In genomic region chr14:51089674-51090076, GRCm38 (mm10) we compare ENCODE assay signal across 8 mouse cellular contexts. TPM values are rescaled to one million over a fixed set of nuclear protein-coding genes. Genes with fewer than 3 reads are reported as not detected.
DNase-seq lines count a peak whose midpoint lies in the region; ATAC-seq and TF ChIP-seq lines count a peak whose summit lies in the region.

No protein-coding gene starts in this region.

- H3K27ac ChIP-seq in spleen, adult 2 months (ENCODE audit: insufficient read depth, low read length), result peak overlapping the region; percentile 58
- peak overlapping the region; percentile 92 for H3K27ac ChIP-seq in limb, embryonic 13.5 days
- peak overlapping the region; percentile 87 for H3K27ac ChIP-seq in stomach, embryonic 14.5 days (ENCODE audit: low read length)

- no peak for TF ChIP-seq CTCF in spleen, adult 2 months (IDR thresholded peaks at IDR 0.05; ENCODE audit: extremely low read depth, insufficient read depth, insufficient read length, insufficient replicate concordance)

- H3K36me3 ChIP-seq in erythroblast, embryonic 14.5 days (ENCODE audit: control insufficient read depth), result no peaks in the 10 kb centered on the region
- no peaks in the 10 kb centered on the region for H3K36me3 ChIP-seq in spleen, adult 2 months (ENCODE audit: control insufficient read depth, insufficient read depth, low read length)
- H3K36me3 ChIP-seq in limb, embryonic 13.5 days, result no peaks in the 10 kb centered on the region
- H3K36me3 ChIP-seq in stomach, embryonic 14.5 days (ENCODE audit: control insufficient read depth, insufficient read depth, low read length), result no peaks in the 10 kb centered on the region

- ATAC-seq in erythroblast, adult 5-6 weeks (replicated peaks; ENCODE audit: low FRiP score, poor library complexity, severe bottlenecking), result no peak; the same call in 1 of the 2 replicates
- ATAC-seq in limb, embryonic 13.5 days (ENCODE audit: low FRiP score, low read depth), result peak; percentile 24; the same call in 1 of the 2 replicates
- no peak for ATAC-seq in stomach, embryonic 14.5 days (ENCODE audit: insufficient number of reproducible peaks, insufficient read depth, low FRiP score, low read depth)
- ATAC-seq in CD4-positive, CD25-positive, alpha-beta regulatory T cell, adult 4 months, result no peak

- no peak for DNase-seq in spleen, adult 2 months (ENCODE audit: low read depth in 1 of 2, low spot score in 2 of 2)
- no peak for DNase-seq in spleen, postnatal 36 days (ENCODE audit: low spot score in 2 of 2)
- no peak for DNase-seq in kidney, adult 11 months

- H3K9me3 ChIP-seq in erythroblast, embryonic 14.5 days (ENCODE audit: control insufficient read depth, low read length), result no peaks in the 10 kb centered on the region
- H3K9me3 ChIP-seq in limb, embryonic 13.5 days, result no peaks in the 10 kb centered on the region
- no peaks in the 10 kb centered on the region for H3K9me3 ChIP-seq in stomach, embryonic 14.5 days (ENCODE audit: control insufficient read depth, low read depth, low read length)

- H3K4me3 ChIP-seq in erythroblast, embryonic 14.5 days (replicated peaks), result peak overlapping the region; percentile 80
- peak overlapping the region; percentile 85 for H3K4me3 ChIP-seq in spleen, adult 2 months (ENCODE audit: extremely low read depth, insufficient read depth, insufficient read length)
- H3K4me3 ChIP-seq in limb, embryonic 13.5 days, result peak overlapping the region; percentile 70
- H3K4me3 ChIP-seq in stomach, embryonic 14.5 days (ENCODE audit: low read depth, low read length), result peak overlapping the region; percentile 52

- TF ChIP-seq POLR2A in spleen, adult 2 months (IDR thresholded peaks at IDR 0.05; ENCODE audit: low read depth, low read length), result no peak

- H3K4me1 ChIP-seq in erythroblast, embryonic 14.5 days (ENCODE audit: control insufficient read depth), result peaks cover 62% of the 10 kb centered on the region
- H3K4me1 ChIP-seq in spleen, adult 2 months (ENCODE audit: control insufficient read depth, insufficient read depth, insufficient read length), result no peaks in the 10 kb centered on the region
- H3K4me1 ChIP-seq in limb, embryonic 13.5 days, result peaks cover 13% of the 10 kb centered on the region; the same call in 1 of the 2 replicates
- 0 out of 2 replicates have a peak, but pooled peaks cover 5% of the 10 kb centered on the region for H3K4me1 ChIP-seq in stomach, embryonic 14.5 days (ENCODE audit: control insufficient read depth, insufficient read depth, low read length)

- H3K9ac ChIP-seq in limb, embryonic 13.5 days, result peak overlapping the region; percentile 70
- H3K9ac ChIP-seq in stomach, embryonic 14.5 days (replicated peaks; ENCODE audit: low read depth, low read length), result peak overlapping the region; percentile 45; the same call in 1 of the 2 replicates

- peak overlapping the region; percentile 74 for H3K4me2 ChIP-seq in limb, embryonic 13.5 days (replicated peaks)
- peak overlapping the region; percentile 63 for H3K4me2 ChIP-seq in stomach, embryonic 14.5 days (replicated peaks; ENCODE audit: low read depth, low read length)

- H3K27me3 ChIP-seq in erythroblast, embryonic 14.5 days (ENCODE audit: control insufficient read depth), result peaks cover 14% of the 10 kb centered on the region
- H3K27me3 ChIP-seq in spleen, adult 2 months (ENCODE audit: control insufficient read depth, insufficient read depth, low read length), result no peaks in the 10 kb centered on the region
- H3K27me3 ChIP-seq in limb, embryonic 13.5 days, result no peaks in the 10 kb centered on the region
- H3K27me3 ChIP-seq in stomach, embryonic 14.5 days (ENCODE audit: control insufficient read depth, insufficient read depth, low read length), result no peaks in the 10 kb centered on the region

- under 1% methylated on average over 15 of the region's 15 CpGs for WGBS in spleen, adult 2 months
- WGBS in limb, embryonic 13.5 days, result under 1% methylated on average over 15 of the region's 15 CpGs
- whole genome bisulfite sequencing in stomach, embryonic 14.5 days, result under 1% methylated on average over 15 of the region's 15 CpGs

RNA-seq across cellular contexts. Expression of gene Rnase4, which starts 1.2 kb away (rescaled TPM):
- 0.03 TPM in 1 of 2 replicates, not detected in the other for polyA plus RNA-seq in erythroblast, embryonic 14.5 days (2012)
- 7.5 and 20.6 TPM in 2 replicates for total RNA-seq in erythroblast, adult 5-6 weeks (2015; ENCODE audit: low replicate concordance)
- 5.6 and 7.5 TPM in 2 replicates for total RNA-seq in erythroblast, adult 5-6 weeks (2017; ENCODE audit: low replicate concordance)
- 18.2 TPM in 2 replicates for polyA plus RNA-seq in spleen, adult 2 months (2012; rRNA removed)
- 30.2 and 31.4 TPM in 2 replicates for polyA plus RNA-seq in limb, embryonic 13.5 days (2015; fragmentation: Nextera tagmentation; extraction: Ambion mirVana)
- polyA plus RNA-seq in stomach, embryonic 14.5 days (2014; fragmentation: Nextera tagmentation; extraction: Ambion mirVana), result 60.3 and 72.3 TPM in 2 replicates
- polyA plus RNA-seq in CD4-positive, CD25-positive, alpha-beta regulatory T cell, adult 4 months (2017; shearing (Covaris generic)), result 10 to 100 TPM in 1 of 2 experiments, 1 to 10 TPM in 1; 9.8 to 16.6 TPM

RNA-seq across cellular contexts. Expression of gene Ang, which starts 1.3 kb away (rescaled TPM):
- polyA plus RNA-seq in erythroblast, embryonic 14.5 days (2012), result not detected in 2 replicates
- 1.9 TPM in 1 of 2 replicates, not detected in the other for total RNA-seq in erythroblast, adult 5-6 weeks (2015; ENCODE audit: low replicate concordance)
- total RNA-seq in erythroblast, adult 5-6 weeks (2017; ENCODE audit: low replicate concordance), result 1.3 TPM in 1 of 2 replicates, not detected in the other
- 2.8 and 3.5 TPM in 2 replicates for polyA plus RNA-seq in spleen, adult 2 months (2012; rRNA removed)
- polyA plus RNA-seq in limb, embryonic 13.5 days (2015; fragmentation: Nextera tagmentation; extraction: Ambion mirVana), result 6.7 and 7.6 TPM in 2 replicates
- polyA plus RNA-seq in stomach, embryonic 14.5 days (2014; fragmentation: Nextera tagmentation; extraction: Ambion mirVana), result 11.6 and 16.5 TPM in 2 replicates
- polyA plus RNA-seq in CD4-positive, CD25-positive, alpha-beta regulatory T cell, adult 4 months (2017; shearing (Covaris generic)), result 1 to 10 TPM; 4.0 to 5.0 TPM

RNA-seq across cellular contexts. Expression of gene Olfr750, which starts 15.4 kb away (rescaled TPM):
- not detected in 2 replicates for polyA plus RNA-seq in erythroblast, embryonic 14.5 days (2012)
- not detected in 2 replicates for total RNA-seq in erythroblast, adult 5-6 weeks (2015; ENCODE audit: low replicate concordance)
- total RNA-seq in erythroblast, adult 5-6 weeks (2017; ENCODE audit: low replicate concordance), result not detected in 2 replicates
- not detected in 2 replicates for polyA plus RNA-seq in spleen, adult 2 months (2012; rRNA removed)
- polyA plus RNA-seq in limb, embryonic 13.5 days (2015; fragmentation: Nextera tagmentation; extraction: Ambion mirVana), result 0.03 TPM in 1 of 2 replicates, not detected in the other
- polyA plus RNA-seq in stomach, embryonic 14.5 days (2014; fragmentation: Nextera tagmentation; extraction: Ambion mirVana), result not detected in 2 replicates
- not detected for polyA plus RNA-seq in CD4-positive, CD25-positive, alpha-beta regulatory T cell, adult 4 months (2017; shearing (Covaris generic))

RNA-seq across cellular contexts. Expression of gene Eddm3b, which starts 24.6 kb away (rescaled TPM):
- polyA plus RNA-seq in erythroblast, embryonic 14.5 days (2012), result not detected in 2 replicates
- total RNA-seq in erythroblast, adult 5-6 weeks (2015; ENCODE audit: low replicate concordance), result not detected in 2 replicates
- total RNA-seq in erythroblast, adult 5-6 weeks (2017; ENCODE audit: low replicate concordance), result not detected in 2 replicates
- polyA plus RNA-seq in spleen, adult 2 months (2012; rRNA removed), result not detected in 2 replicates
- polyA plus RNA-seq in limb, embryonic 13.5 days (2015; fragmentation: Nextera tagmentation; extraction: Ambion mirVana), result not detected in 2 replicates
- not detected in 2 replicates for polyA plus RNA-seq in stomach, embryonic 14.5 days (2014; fragmentation: Nextera tagmentation; extraction: Ambion mirVana)
- not detected for polyA plus RNA-seq in CD4-positive, CD25-positive, alpha-beta regulatory T cell, adult 4 months (2017; shearing (Covaris generic))

RNA-seq across cellular contexts. Expression of gene Rnase12, which starts 32.2 kb away (rescaled TPM):
- not detected in 2 replicates for polyA plus RNA-seq in erythroblast, embryonic 14.5 days (2012)
- total RNA-seq in erythroblast, adult 5-6 weeks (2015; ENCODE audit: low replicate concordance), result 5.4 TPM in 1 of 2 replicates, not detected in the other
- total RNA-seq in erythroblast, adult 5-6 weeks (2017; ENCODE audit: low replicate concordance), result 3.1 TPM in 1 of 2 replicates, not detected in the other
- polyA plus RNA-seq in spleen, adult 2 months (2012; rRNA removed), result 0.68 and 1.1 TPM in 2 replicates
- not detected in 2 replicates for polyA plus RNA-seq in limb, embryonic 13.5 days (2015; fragmentation: Nextera tagmentation; extraction: Ambion mirVana)
- polyA plus RNA-seq in stomach, embryonic 14.5 days (2014; fragmentation: Nextera tagmentation; extraction: Ambion mirVana), result 0.80 TPM in 1 of 2 replicates, not detected in the other
- polyA plus RNA-seq in CD4-positive, CD25-positive, alpha-beta regulatory T cell, adult 4 months (2017; shearing (Covaris generic)), result not detected

Comparison
In these comparisons a context has a peak if more than half of its experiments do, and no peak if none do; other contexts are left out.
1. RNA of gene Rnase4, which starts 1.2 kb away (polyA plus RNA-seq): 60.3 to 72.3 TPM in stomach, embryonic 14.5 days, 30.2 to 31.4 TPM in limb, embryonic 13.5 days, 18.2 TPM in spleen, adult 2 months and 9.8 to 16.6 TPM in CD4-positive, CD25-positive, alpha-beta regulatory T cell, adult 4 months; 0.03 TPM in erythroblast, embryonic 14.5 days; every median in the first group is over 10 times any median in the second.
2. Peak in every context shown above with its lines, with median percentiles within 50 percentile points of each other: H3K4me3 ChIP-seq and H3K27ac ChIP-seq.